Mouse (Mus musculus) ES-E14 (cell line): ENCODE data around the gene Scd4.

ENCODE experiments used
- MAFK ChIP-seq: IDR thresholded peaks from 2 replicates; pipeline ENCODE4 v1.6.1; 2014; ENCODE audit warnings: mild to moderate bottlenecking, low read depth, low read length, inconsistent platforms; ENCODE audit not compliant: insufficient read depth
- ZNF384 ChIP-seq: IDR thresholded peaks from 2 replicates; pipeline ENCODE4 v1.6.1; 2012; ENCODE audit warnings: low read depth, low read length, inconsistent platforms

DNA sequence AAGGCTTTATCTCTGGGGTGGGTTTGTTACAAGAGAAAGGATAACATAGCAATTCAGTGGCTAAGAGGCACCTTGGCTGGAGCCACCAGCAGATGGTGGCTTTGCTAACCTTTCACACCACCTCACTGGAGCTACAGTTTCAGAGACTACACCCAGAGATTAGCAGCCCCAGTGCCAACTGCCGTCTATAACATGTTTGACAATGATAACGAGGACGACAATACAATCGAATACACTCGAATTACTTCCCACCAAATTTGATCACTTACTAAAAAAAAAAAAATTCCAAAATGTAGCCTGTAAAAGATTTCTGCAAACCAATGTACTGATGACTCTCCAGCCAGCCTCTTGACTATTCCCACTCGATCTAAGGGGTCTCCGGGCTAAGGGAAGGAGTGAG lies 62.1 kb downstream of the Scd4 start:
- TF ChIP-seq ZNF384 (no peak), MAFK (no peak)
